Mouse (Mus musculus) brain, adult 10 weeks (tissue): ENCODE results near the gene Lingo2. TPM values are rescaled to one million over a fixed set of nuclear protein-coding genes. Genes with fewer than 3 reads are reported as not detected.

Source experiments
- polyA plus RNA-seq: library from polyadenylated mRNA; stranded (reverse); fragments of 350-450 nt; fragmentation: Illumina TruSeq; extraction: RNeasy Lipid Tissue Mini Kit (QIAGEN cat#74804); gene quantifications from one replicate; pipeline ENCODE4 v1.2.3, GENCODE M21; 2015; ENCODE audit warnings: low read depth, low replicate concordance

The Lingo2 gene
- polyA plus RNA-seq: 19.6 TPM

DNA sequence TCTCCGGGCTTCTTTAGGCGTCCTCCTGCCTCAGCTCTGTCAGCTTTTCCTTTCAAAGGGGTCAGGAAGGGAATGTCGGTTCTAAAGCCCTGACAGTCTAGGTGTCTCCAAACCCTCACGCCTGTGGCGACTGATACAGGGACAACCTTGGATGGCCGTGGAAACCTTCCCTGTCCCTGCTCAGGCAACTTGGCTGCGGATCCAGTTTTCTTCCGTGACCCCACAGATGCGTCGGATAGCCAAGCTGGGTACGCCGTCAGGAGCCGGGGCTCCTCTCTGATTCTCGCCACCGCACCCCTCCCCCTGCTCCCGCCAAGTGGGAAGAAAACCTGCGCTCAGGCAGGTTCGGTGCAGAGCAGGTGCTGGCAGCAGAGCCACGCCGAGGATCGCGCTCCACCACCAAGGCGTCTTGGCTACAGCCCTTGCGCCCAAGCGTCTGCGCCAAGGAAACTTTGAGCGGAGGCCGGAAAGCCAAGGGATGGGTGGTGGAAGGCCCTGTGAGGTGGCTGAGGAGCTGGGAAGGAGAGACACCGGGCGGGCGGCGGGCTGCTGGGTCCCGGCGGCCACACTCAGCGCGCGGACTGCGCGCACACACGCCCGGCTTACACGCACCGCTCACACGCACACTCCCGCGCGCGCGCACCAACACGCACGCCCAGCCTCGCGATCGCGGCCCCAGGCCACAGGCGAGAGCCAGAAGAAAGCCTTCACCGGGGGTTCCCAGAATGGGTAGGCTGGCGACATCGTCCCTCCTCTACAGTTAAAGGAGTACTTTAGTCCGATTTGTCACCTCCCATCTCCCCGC is at the start of gene Lingo2:
TSS of gene Lingo2 (minus strand) at position 598 of the 805 bp plus-strand sequence.

